Mouse (Mus musculus): ENCODE results near the gene Gm9837.

Gm9837 gene

DNA sequence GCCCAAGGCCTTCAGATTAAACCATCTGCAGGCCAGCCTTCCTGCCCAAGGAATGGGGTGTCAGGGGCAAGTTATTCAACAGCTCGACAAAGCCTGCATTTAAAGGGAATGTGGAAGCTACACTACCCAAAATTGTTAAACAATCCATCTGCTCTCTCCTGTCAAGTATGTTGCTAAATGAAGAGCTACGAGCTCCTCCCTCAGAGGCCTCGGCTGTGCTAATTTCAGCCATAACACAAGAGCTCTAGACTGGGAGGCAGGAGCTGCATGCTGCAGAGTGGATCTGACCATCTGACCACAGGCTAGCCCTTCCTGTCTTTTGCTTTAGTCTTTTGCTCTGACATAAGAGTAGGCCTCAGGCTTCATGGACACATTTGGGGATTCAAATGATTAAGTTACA, 45.0 kb downstream of the Gm9837 start:
- DNase-seq = no peak

DNA sequence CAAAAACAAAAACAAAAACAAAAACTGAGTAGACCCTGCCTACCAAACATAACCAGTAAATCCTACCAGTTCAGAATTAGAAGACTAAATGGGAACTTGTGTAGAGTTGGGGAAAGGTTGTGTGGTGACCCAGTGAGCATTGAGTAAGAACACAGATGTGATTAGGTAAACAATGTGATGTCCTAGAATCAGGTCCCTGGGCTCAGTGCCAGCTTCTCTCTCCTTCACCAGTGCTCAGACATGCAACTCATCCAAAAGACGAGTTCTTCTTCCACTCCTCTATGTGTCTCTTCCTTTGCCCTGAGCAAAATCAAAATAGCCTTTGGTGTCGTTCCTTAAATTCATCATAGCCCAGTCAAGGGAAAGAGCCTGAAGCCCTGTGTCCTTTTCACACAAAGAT, 45.5 kb downstream of the Gm9837 start:
- DNase-seq = no peak

DNA sequence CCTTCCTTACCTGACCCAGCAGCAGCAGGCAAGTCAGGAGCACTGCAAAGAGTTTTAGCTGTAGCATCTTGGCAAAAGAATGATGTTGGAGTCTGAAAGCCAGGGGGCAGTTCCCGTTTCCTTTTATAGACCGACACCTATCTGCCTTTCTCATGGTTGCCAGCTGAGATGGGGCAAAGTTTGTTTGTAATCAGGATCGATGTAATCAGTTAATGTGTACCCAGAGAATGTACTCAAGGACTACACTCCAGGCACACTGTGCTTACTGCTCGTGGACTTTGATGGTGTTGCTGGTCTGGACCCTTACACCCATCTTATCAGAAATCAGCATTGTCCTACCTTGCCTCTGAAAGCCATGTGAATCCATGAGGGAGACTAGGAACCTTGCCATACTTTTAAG, 47.2 kb downstream of the Gm9837 start, which contains the start of gene Leap2:
TSS of gene Leap2 (minus strand) at position 135 of the 400 bp plus-strand sequence.
- DNase-seq = no peak
